Mouse (Mus musculus) thymus, adult 2 months (tissue): ENCODE results near the gene Fam25c. TPM values are rescaled to one million over a fixed set of nuclear protein-coding genes. Genes with fewer than 3 reads are reported as not detected.

Source experiments
- DNase-seq: peaks from one replicate; pipeline ENCODE4 v3.0.0; 2021
- H3K27ac ChIP-seq: fragments of 200-500 bp; 2 replicates; pipeline ENCODE4 v1.5.1; 2012; ENCODE audit warnings: low read length, control low read depth; ENCODE audit not compliant: control insufficient read depth, insufficient read depth
- H3K27me3 ChIP-seq: fragments of 200-500 bp; 2 replicates; pipeline ENCODE4 v1.6.1; 2012; ENCODE audit warnings: mild to moderate bottlenecking, low read length, moderate library complexity, mixed read lengths; ENCODE audit not compliant: control insufficient read depth, insufficient read depth
- H3K36me3 ChIP-seq: fragments of 200-500 bp; 2 replicates; pipeline ENCODE4 v1.6.1; 2012; ENCODE audit warnings: mild to moderate bottlenecking, low read length, moderate library complexity; ENCODE audit not compliant: control insufficient read depth, insufficient read depth
- H3K4me1 ChIP-seq: fragments of 200-500 bp; replicated peaks from 2 replicates; pipeline ENCODE4 v1.6.1; 2012; ENCODE audit warnings: low read length; ENCODE audit not compliant: control insufficient read depth, insufficient read depth
- H3K4me3 ChIP-seq: fragments of 200-500 bp; 2 replicates; pipeline ENCODE4 v1.5.1; 2012; ENCODE audit warnings: mild to moderate bottlenecking, low read length, control low read depth, moderate library complexity; ENCODE audit not compliant: control insufficient read depth, insufficient read depth
- CTCF ChIP-seq: fragments of 200-500 bp; IDR thresholded peaks from 2 replicates; pipeline ENCODE4 v1.5.1; 2012; ENCODE audit warnings: mild to moderate bottlenecking, control low read depth, low read length, moderate library complexity, borderline replicate concordance; ENCODE audit not compliant: control insufficient read depth, poor library complexity, insufficient read depth; ENCODE audit errors: extremely low read depth
- POLR2A ChIP-seq: fragments of 200-500 bp; IDR thresholded peaks from 2 replicates; pipeline ENCODE4 v1.6.1; 2012; ENCODE audit warnings: mild to moderate bottlenecking, low read length, control low read depth, moderate library complexity; ENCODE audit not compliant: control insufficient read depth, poor library complexity, insufficient read depth; ENCODE audit errors: extremely low read depth
- WGBS: fragments of 180-500 bp; shearing (Covaris S2); methylation state at CpG from one replicate; pipeline ENCODE4 v1.1.7; 2018; 5-methylcytosine and 5-hydroxymethylcytosine counted together
- polyA plus RNA-seq: library from polyadenylated mRNA; depleted of rRNA; stranded (reverse); fragments of >200 nt; gene quantifications from 2 replicates; pipeline ENCODE4 v1.2.3, GENCODE M21; 2012

Gene Fam25c
- polyA plus RNA-seq, 1 experiment = 2.2 TPM

DNA sequence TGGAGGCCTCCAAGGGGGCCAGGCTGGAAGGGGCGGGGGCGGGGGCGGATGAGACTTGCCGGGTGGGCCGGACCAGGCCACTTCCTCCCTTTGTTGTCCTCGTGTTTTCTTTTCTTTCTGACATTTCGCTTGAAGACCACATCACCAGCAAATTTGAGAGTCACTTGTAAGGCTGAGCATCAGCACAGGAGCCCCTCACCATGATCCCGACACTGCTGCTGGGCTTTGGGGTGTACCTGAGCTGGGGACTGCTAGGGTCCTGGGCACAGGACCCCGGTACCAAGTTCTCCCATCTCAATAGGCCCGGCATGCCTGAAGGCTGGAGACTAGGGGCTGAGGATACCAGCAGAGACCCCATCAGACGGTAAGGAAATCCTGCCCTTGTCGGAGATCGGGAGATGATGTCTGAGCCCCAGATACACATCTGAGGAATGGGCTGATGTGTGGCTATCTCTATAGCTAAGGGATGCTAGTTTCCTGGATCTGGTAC, 20.2 kb upstream of the Fam25c start, which contains the start of gene Mmrn2:
Gene Mmrn2, plus strand, starts transcription at position 51 of the 490 bp plus-strand sequence.
- Histone ChIP-seq H3K4me1 (no peaks in the 10 kb centered on the region), H3K36me3 (no peaks in the 10 kb centered on the region), H3K27me3 (no peaks in the 10 kb centered on the region), H3K4me3 (no peak within 1 kb of the TSS), H3K27ac (no peak within 1 kb of the TSS)
- WGBS = 59% methylated on average over 13 of the region's 13 CpGs
- DNase-seq = no peak
- TF ChIP-seq POLR2A = no peak
- TF ChIP-seq CTCF = no peak

GRCm38 (mm10) chr14:34374577-34374976, 19.3 kb upstream of the Fam25c start, which contains the start of gene Sncg:
Gene Sncg, minus strand, starts transcription at chr14:34374789.
- H3K27ac ChIP-seq = no peak within 1 kb of the TSS
- no peaks in the 10 kb centered on the region for H3K4me1 ChIP-seq
- 33% methylated on average over 10 of the region's 10 CpGs for WGBS
- no peaks in the 10 kb centered on the region for H3K36me3 ChIP-seq
- no peaks in the 10 kb centered on the region for H3K27me3 ChIP-seq
- no peak for TF ChIP-seq POLR2A
- no peak for TF ChIP-seq CTCF
- no peak for DNase-seq
- no peak within 1 kb of the TSS for H3K4me3 ChIP-seq

- Histone ChIP-seq H3K27me3 (no peaks in the 10 kb centered on the region), H3K4me3 (no peak overlapping the region), H3K4me1 (no peaks in the 10 kb centered on the region), H3K27ac (no peak overlapping the region), H3K36me3 (no peaks in the 10 kb centered on the region)
- 96% methylated on average over 6 of the region's 6 CpGs for WGBS
- TF ChIP-seq CTCF (no peak), POLR2A (no peak)
- DNase-seq = no peak
Measured at GRCm38 (mm10) chr14:34373581-34373980, 18.3 kb upstream of the Fam25c start.

- H3K27me3 ChIP-seq = no peaks in the 10 kb centered on the region
- no peak overlapping the region for H3K4me3 ChIP-seq
- DNase-seq = peak; percentile 32
- WGBS = 92% methylated on average over 6 of the region's 6 CpGs
- no peak for TF ChIP-seq POLR2A
- no peak for TF ChIP-seq CTCF
- no peaks in the 10 kb centered on the region for H3K4me1 ChIP-seq
- no peaks in the 10 kb centered on the region for H3K36me3 ChIP-seq
- no peak overlapping the region for H3K27ac ChIP-seq
Measured at GRCm38 (mm10) chr14:34372646-34373045, 17.4 kb upstream of the Fam25c start.

DNA sequence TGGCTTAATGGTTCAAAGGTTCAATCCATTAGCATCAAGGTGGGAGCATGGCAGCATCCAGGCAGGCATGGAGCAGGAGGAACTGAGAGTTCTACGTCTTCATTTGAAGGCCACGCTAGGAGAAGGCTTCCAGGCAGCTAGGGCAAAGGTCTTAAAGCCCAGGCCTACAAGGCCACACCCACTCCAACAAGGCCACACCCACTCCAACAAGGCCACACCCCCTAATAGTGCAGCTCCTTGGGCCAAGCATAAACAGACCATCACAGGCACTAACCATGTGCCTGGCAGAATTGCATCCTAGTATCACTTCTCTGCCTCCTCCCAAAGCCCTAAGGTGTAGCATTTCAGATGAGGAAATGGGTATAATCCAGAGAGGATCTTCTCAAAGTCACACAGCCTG, 16.5 kb upstream of the Fam25c start:
- TF ChIP-seq CTCF (no peak), POLR2A (no peak)
- H3K27me3 ChIP-seq = no peaks in the 10 kb centered on the region
- no peak for DNase-seq
- no peak overlapping the region for H3K27ac ChIP-seq
- no peak overlapping the region for H3K4me3 ChIP-seq
- 91% methylated on average over 2 of the region's 2 CpGs for WGBS
- no peaks in the 10 kb centered on the region for H3K36me3 ChIP-seq
- no peaks in the 10 kb centered on the region for H3K4me1 ChIP-seq

DNA sequence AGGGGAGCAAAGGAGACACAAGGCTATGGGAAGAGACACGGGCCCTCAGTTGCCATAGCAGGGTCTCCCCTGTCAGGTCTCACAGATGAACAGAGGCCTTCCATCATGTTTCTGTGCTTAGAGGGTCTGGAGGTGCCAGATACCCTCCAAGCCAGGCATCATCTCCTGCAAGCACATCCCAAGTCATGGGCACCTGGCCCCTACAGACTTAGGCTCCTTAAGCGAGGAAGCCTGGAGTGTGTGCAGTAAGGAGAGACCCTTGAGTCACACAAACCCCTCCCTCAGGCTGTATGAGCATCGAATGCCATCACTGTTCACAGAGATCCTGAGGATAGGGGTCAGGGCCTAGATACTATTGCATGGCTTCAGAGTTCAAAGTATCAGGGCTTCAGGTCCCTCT, 15.7 kb upstream of the Fam25c start:
- DNase-seq = no peak
- TF ChIP-seq CTCF (no peak), POLR2A (no peak)
- 86% methylated on average over 3 of the region's 3 CpGs for WGBS
- Histone ChIP-seq H3K27me3 (no peaks in the 10 kb centered on the region), H3K27ac (no peak overlapping the region), H3K4me1 (no peaks in the 10 kb centered on the region), H3K36me3 (no peaks in the 10 kb centered on the region), H3K4me3 (no peak overlapping the region)

GRCm38 (mm10) chr14:34370203-34370602, 15.0 kb upstream of the Fam25c start:
- Histone ChIP-seq H3K27me3 (no peaks in the 10 kb centered on the region), H3K27ac (no peak overlapping the region), H3K36me3 (no peaks in the 10 kb centered on the region), H3K4me3 (no peak overlapping the region), H3K4me1 (no peaks in the 10 kb centered on the region)
- no peak for TF ChIP-seq CTCF
- no peak for TF ChIP-seq POLR2A
- WGBS = 74% methylated on average over 3 of the region's 3 CpGs
- DNase-seq = no peak
